Mouse (Mus musculus) mature B cell (primary cell): ENCODE results near the gene Lrguk.

Experiments
- in situ Hi-C: fragments of 300-500 bp; cut with MboI; formaldehyde crosslinking; loops from 2 replicates; pipeline ENCODE4 v1.14.3; 2019

Lrguk gene

GRCm38 (mm10) chr6:34148021-34148420, 118.8 kb downstream of the Lrguk start:
- in situ Hi-C loops, result no loop called here

- in situ Hi-C loops, result no loop called here
Measured at GRCm38 (mm10) chr6:34148639-34149038, 119.4 kb downstream of the Lrguk start.

- in situ Hi-C loops, result no loop called here
Measured at GRCm38 (mm10) chr6:34149066-34149465, 119.8 kb downstream of the Lrguk start.

GRCm38 (mm10) chr6:34149821-34150220, 120.6 kb downstream of the Lrguk start:
- in situ Hi-C loops, result no loop called here

GRCm38 (mm10) chr6:34153069-34154052, 124.1 kb downstream of the Lrguk start:
- in situ Hi-C loops, result no loop called here

- in situ Hi-C loops, result no loop called here
Measured at GRCm38 (mm10) chr6:34154202-34154601, 125.0 kb downstream of the Lrguk start.

- in situ Hi-C loops, result no loop called here
Measured at GRCm38 (mm10) chr6:34155137-34155804, 126.0 kb downstream of the Lrguk start.

- in situ Hi-C loops, result no loop called here
Measured at GRCm38 (mm10) chr6:34156057-34156456, 126.8 kb downstream of the Lrguk start.

- in situ Hi-C loops, result no loop called here
Measured at GRCm38 (mm10) chr6:34156841-34157748, 127.8 kb downstream of the Lrguk start.

GRCm38 (mm10) chr6:34159998-34160815, 131.0 kb downstream of the Lrguk start:
- in situ Hi-C loops, result no loop called here

- in situ Hi-C loops, result no loop called here
Measured at GRCm38 (mm10) chr6:34160816-34161310, 131.6 kb downstream of the Lrguk start.

- in situ Hi-C loops, result no loop called here
Measured at GRCm38 (mm10) chr6:34161511-34161910, 132.3 kb downstream of the Lrguk start.

GRCm38 (mm10) chr6:34162607-34163006, 133.4 kb downstream of the Lrguk start:
- in situ Hi-C loops, result no loop called here

- in situ Hi-C loops, result no loop called here
Measured at GRCm38 (mm10) chr6:34163014-34163413, 133.8 kb downstream of the Lrguk start.

- in situ Hi-C loops, result no loop called here
Measured at GRCm38 (mm10) chr6:34168834-34169233, 139.6 kb downstream of the Lrguk start.

- in situ Hi-C loops, result no loop called here
Measured at GRCm38 (mm10) chr6:34170844-34171494, 141.7 kb downstream of the Lrguk start.

GRCm38 (mm10) chr6:34171748-34172457, 142.7 kb downstream of the Lrguk start:
- in situ Hi-C loops, result no loop called here

GRCm38 (mm10) chr6:34173251-34173650, 144.0 kb downstream of the Lrguk start:
- in situ Hi-C loops, result no loop called here

GRCm38 (mm10) chr6:34174715-34175114, 145.5 kb downstream of the Lrguk start:
- in situ Hi-C loops, result no loop called here
